Mouse (Mus musculus): Measurements from ENCODE around the gene Thap3. TPM values are rescaled to one million over a fixed set of nuclear protein-coding genes. Genes with fewer than 3 reads are reported as not detected.

Thap3 gene
- polyA plus RNA-seq, 1 experiment from 2014 or later = 29.5 TPM

DNA sequence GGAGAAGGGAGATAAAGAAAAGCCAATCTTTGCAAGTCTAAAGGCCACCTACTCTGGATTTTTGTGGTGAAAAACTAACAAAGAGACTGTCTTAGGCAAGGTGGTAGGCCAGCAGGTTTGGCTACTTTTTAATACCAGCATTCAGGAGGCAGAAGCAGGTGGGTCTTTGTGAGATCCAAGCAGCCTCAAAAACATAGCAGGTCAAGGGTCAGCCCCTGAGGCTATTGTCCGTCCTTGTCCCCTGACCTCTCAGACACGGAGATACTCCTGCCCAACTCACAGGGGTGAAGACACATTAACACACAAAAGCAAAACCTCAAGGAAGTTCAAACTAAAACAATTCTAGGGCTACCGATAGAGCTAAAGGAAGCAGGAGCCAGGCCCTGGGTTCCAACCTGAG lies 18.0 kb upstream of the Thap3 start:
- DNase-seq (ENCODE audit: low spot score) (no peak), ATAC-seq (ENCODE audit: insufficient number of reproducible peaks, low FRiP score, low TSS enrichment, low read depth) (no peak)
- peaks cover 27% of the 10 kb centered on the region for H3K4me1 ChIP-seq (ENCODE audit: control insufficient read depth, insufficient read depth, low read length)
- H3K4me2 ChIP-seq (ENCODE audit: low read depth, severe bottlenecking) = no peak overlapping the region
- H3K9me3 ChIP-seq (ENCODE audit: control insufficient read depth, low read length) = no peaks in the 10 kb centered on the region
- 0 out of 2 replicates have a peak, but pooled peaks cover 3% of the 10 kb centered on the region for H3K27me3 ChIP-seq (ENCODE audit: control insufficient read depth, insufficient read depth, low read length)
- 40% methylated on average over 3 of the region's 3 CpGs for WGBS
- H3K9ac ChIP-seq (ENCODE audit: low read length) = no peak overlapping the region
- no peaks in the 10 kb centered on the region for H3K36me3 ChIP-seq (ENCODE audit: control insufficient read depth, insufficient read depth, low read length)
- no peak overlapping the region for H3K4me3 ChIP-seq (ENCODE audit: low read depth, low read length)
- no peak overlapping the region for H3K27ac ChIP-seq (replicated peaks; ENCODE audit: low read depth, low read length)

DNA sequence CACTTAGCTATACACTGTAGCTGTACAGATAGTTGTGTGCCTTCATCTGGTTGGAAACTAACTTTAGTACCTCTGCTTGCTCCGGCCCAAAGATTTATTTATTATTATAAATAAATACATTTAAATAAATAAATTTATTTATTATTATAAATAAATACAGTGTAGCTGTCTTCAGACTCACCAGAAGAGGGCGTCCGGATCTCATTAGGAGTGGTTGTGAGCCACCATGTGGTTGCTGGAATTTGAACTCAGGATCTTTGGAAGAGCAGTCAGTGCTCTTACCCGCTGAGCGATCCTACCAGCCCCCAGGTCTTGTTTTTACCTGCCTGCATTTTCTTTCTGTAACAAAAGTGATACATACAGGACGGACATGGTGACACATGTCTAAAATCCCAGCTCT lies 17.3 kb upstream of the Thap3 start:
- DNase-seq (ENCODE audit: low spot score) (no peak), ATAC-seq (ENCODE audit: insufficient number of reproducible peaks, low FRiP score, low TSS enrichment, low read depth) (no peak)
- WGBS = 80% methylated on average over 6 of the region's 6 CpGs
- H3K9me3 ChIP-seq (ENCODE audit: control insufficient read depth, low read length) = no peaks in the 10 kb centered on the region
- 0 out of 2 replicates have a peak, but pooled peaks cover 3% of the 10 kb centered on the region for H3K27me3 ChIP-seq (ENCODE audit: control insufficient read depth, insufficient read depth, low read length)
- H3K9ac ChIP-seq (ENCODE audit: low read length) = no peak overlapping the region
- no peak overlapping the region for H3K4me3 ChIP-seq (ENCODE audit: low read depth, low read length)
- no peak overlapping the region for H3K27ac ChIP-seq (replicated peaks; ENCODE audit: low read depth, low read length)
- H3K4me1 ChIP-seq (ENCODE audit: control insufficient read depth, insufficient read depth, low read length) = peaks cover 27% of the 10 kb centered on the region
- H3K4me2 ChIP-seq (ENCODE audit: low read depth, severe bottlenecking) = no peak overlapping the region
- H3K36me3 ChIP-seq (ENCODE audit: control insufficient read depth, insufficient read depth, low read length) = no peaks in the 10 kb centered on the region

GRCm38 (mm10) chr4:152002063-152002462 lies 13.3 kb upstream of the Thap3 start:
- no peak overlapping the region for H3K4me2 ChIP-seq (ENCODE audit: low read depth, severe bottlenecking)
- peaks cover 2% of the 10 kb centered on the region; the same call in 1 of the 2 replicates for H3K4me1 ChIP-seq (ENCODE audit: control insufficient read depth, insufficient read depth, low read length)
- H3K9ac ChIP-seq (ENCODE audit: low read length) = no peak overlapping the region
- H3K36me3 ChIP-seq (ENCODE audit: control insufficient read depth, insufficient read depth, low read length) = no peaks in the 10 kb centered on the region
- no peaks in the 10 kb centered on the region for H3K9me3 ChIP-seq (ENCODE audit: control insufficient read depth, low read length)
- DNase-seq (ENCODE audit: low spot score) (no peak), ATAC-seq (ENCODE audit: insufficient number of reproducible peaks, low FRiP score, low TSS enrichment, low read depth) (no peak)
- H3K4me3 ChIP-seq (ENCODE audit: low read depth, low read length) = no peak overlapping the region
- no peaks in the 10 kb centered on the region for H3K27me3 ChIP-seq (ENCODE audit: control insufficient read depth, insufficient read depth, low read length)
- no peak overlapping the region for H3K27ac ChIP-seq (replicated peaks; ENCODE audit: low read depth, low read length)
- 95% methylated on average over 3 of the region's 3 CpGs for WGBS

- ATAC-seq (ENCODE audit: insufficient number of reproducible peaks, low FRiP score, low TSS enrichment, low read depth) (no peak), DNase-seq (ENCODE audit: low spot score) (no peak)
- no peaks in the 10 kb centered on the region for H3K36me3 ChIP-seq (ENCODE audit: control insufficient read depth, insufficient read depth, low read length)
- no peaks in the 10 kb centered on the region for H3K9me3 ChIP-seq (ENCODE audit: control insufficient read depth, low read length)
- WGBS = 70% methylated on average over 4 of the region's 4 CpGs
- H3K4me1 ChIP-seq (ENCODE audit: control insufficient read depth, insufficient read depth, low read length) = no peaks in the 10 kb centered on the region
- H3K9ac ChIP-seq (ENCODE audit: low read length) = no peak overlapping the region
- no peak overlapping the region for H3K4me2 ChIP-seq (ENCODE audit: low read depth, severe bottlenecking)
- no peak overlapping the region for H3K4me3 ChIP-seq (ENCODE audit: low read depth, low read length)
- H3K27ac ChIP-seq (replicated peaks; ENCODE audit: low read depth, low read length) = no peak overlapping the region
- H3K27me3 ChIP-seq (ENCODE audit: control insufficient read depth, insufficient read depth, low read length) = no peaks in the 10 kb centered on the region
Measured at GRCm38 (mm10) chr4:152001335-152001734, 12.5 kb upstream of the Thap3 start.

DNA sequence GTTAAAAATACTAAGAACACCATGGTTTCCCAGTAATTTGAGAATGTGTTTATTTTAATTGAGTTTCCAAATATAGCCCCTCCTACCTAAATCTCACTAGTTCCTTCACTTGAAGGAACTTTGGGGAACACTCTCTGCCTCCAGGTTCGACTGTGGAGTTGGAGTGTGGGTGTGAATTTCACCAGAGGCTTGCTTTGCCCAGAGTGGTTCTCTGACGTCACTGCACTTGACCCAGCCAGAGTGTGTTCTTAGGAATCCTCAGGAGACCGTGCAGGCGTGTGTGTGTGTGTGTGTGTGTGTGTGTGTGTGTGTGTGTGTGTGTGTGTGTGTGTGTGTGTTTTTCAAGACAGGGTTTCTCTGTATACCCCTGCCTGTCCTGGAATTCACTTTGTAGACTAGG lies 12.1 kb upstream of the Thap3 start:
- H3K4me1 ChIP-seq (ENCODE audit: control insufficient read depth, insufficient read depth, low read length) = no peaks in the 10 kb centered on the region
- no peak overlapping the region for H3K4me2 ChIP-seq (ENCODE audit: low read depth, severe bottlenecking)
- 48% methylated on average over 4 of the region's 4 CpGs for WGBS
- H3K4me3 ChIP-seq (ENCODE audit: low read depth, low read length) = no peak overlapping the region
- H3K9ac ChIP-seq (ENCODE audit: low read length) = no peak overlapping the region
- DNase-seq (ENCODE audit: low spot score) (no peak), ATAC-seq (ENCODE audit: insufficient number of reproducible peaks, low FRiP score, low TSS enrichment, low read depth) (no peak)
- H3K27me3 ChIP-seq (ENCODE audit: control insufficient read depth, insufficient read depth, low read length) = no peaks in the 10 kb centered on the region
- no peaks in the 10 kb centered on the region for H3K36me3 ChIP-seq (ENCODE audit: control insufficient read depth, insufficient read depth, low read length)
- H3K9me3 ChIP-seq (ENCODE audit: control insufficient read depth, low read length) = no peaks in the 10 kb centered on the region
- H3K27ac ChIP-seq (replicated peaks; ENCODE audit: low read depth, low read length) = no peak overlapping the region

- Histone ChIP-seq H3K27me3 (ENCODE audit: control insufficient read depth, insufficient read depth, low read length) (no peaks in the 10 kb centered on the region), H3K27ac (replicated peaks; ENCODE audit: low read depth, low read length) (no peak overlapping the region), H3K36me3 (ENCODE audit: control insufficient read depth, insufficient read depth, low read length) (no peaks in the 10 kb centered on the region), H3K9ac (ENCODE audit: low read length) (no peak overlapping the region), H3K9me3 (ENCODE audit: control insufficient read depth, low read length) (no peaks in the 10 kb centered on the region), H3K4me3 (ENCODE audit: low read depth, low read length) (no peak overlapping the region), H3K4me1 (ENCODE audit: control insufficient read depth, insufficient read depth, low read length) (peaks cover under 1% of the 10 kb centered on the region; the same call in 1 of the 2 replicates), H3K4me2 (ENCODE audit: low read depth, severe bottlenecking) (no peak overlapping the region)
- ATAC-seq (ENCODE audit: insufficient number of reproducible peaks, low FRiP score, low TSS enrichment, low read depth) (no peak), DNase-seq (ENCODE audit: low spot score) (no peak)
- WGBS = 64% methylated on average over 3 of the region's 3 CpGs
Measured at GRCm38 (mm10) chr4:151999481-151999880, 10.7 kb upstream of the Thap3 start.

- Histone ChIP-seq H3K4me3 (ENCODE audit: low read depth, low read length) (no peak overlapping the region), H3K36me3 (ENCODE audit: control insufficient read depth, insufficient read depth, low read length) (no peaks in the 10 kb centered on the region; the same call in 1 of the 2 replicates), H3K27me3 (ENCODE audit: control insufficient read depth, insufficient read depth, low read length) (no peaks in the 10 kb centered on the region), H3K4me1 (ENCODE audit: control insufficient read depth, insufficient read depth, low read length) (peaks cover 8% of the 10 kb centered on the region), H3K4me2 (ENCODE audit: low read depth, severe bottlenecking) (peak overlapping the region; percentile 78; the same call in 1 of the 2 replicates), H3K9ac (ENCODE audit: low read length) (no peak overlapping the region), H3K27ac (replicated peaks; ENCODE audit: low read depth, low read length) (no peak overlapping the region), H3K9me3 (ENCODE audit: control insufficient read depth, low read length) (no peaks in the 10 kb centered on the region)
- ATAC-seq (ENCODE audit: insufficient number of reproducible peaks, low FRiP score, low TSS enrichment, low read depth) (no peak), DNase-seq (ENCODE audit: low spot score) (no peak)
- WGBS = 63% methylated on average over 3 of the region's 3 CpGs
Measured at GRCm38 (mm10) chr4:151997701-151998100, 8.9 kb upstream of the Thap3 start.

DNA sequence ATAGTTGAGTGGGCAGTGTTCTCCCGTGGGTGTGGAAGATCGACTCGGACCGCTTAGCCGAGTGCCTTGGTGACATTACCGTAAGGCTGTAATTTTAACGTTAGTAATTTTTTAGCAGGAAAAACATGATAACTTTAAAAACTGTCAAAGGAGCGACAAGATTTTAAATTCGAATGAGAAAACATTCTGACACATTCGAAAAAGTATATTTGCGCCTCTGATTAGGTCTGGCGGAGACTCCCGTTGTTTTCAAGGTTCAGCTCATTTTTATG lies 8.1 kb upstream of the Thap3 start:
- Histone ChIP-seq H3K36me3 (ENCODE audit: control insufficient read depth, insufficient read depth, low read length) (peaks cover 4% of the 10 kb centered on the region), H3K27ac (replicated peaks; ENCODE audit: low read depth, low read length) (peak overlapping the region; percentile 70; the same call in 1 of the 2 replicates), H3K4me3 (ENCODE audit: low read depth, low read length) (peak overlapping the region; percentile 98), H3K4me2 (ENCODE audit: low read depth, severe bottlenecking) (peak overlapping the region; percentile 78), H3K9me3 (ENCODE audit: control insufficient read depth, low read length) (no peaks in the 10 kb centered on the region), H3K27me3 (ENCODE audit: control insufficient read depth, insufficient read depth, low read length) (no peaks in the 10 kb centered on the region), H3K4me1 (ENCODE audit: control insufficient read depth, insufficient read depth, low read length) (peaks cover 8% of the 10 kb centered on the region), H3K9ac (ENCODE audit: low read length) (peak overlapping the region; percentile 49)
- ATAC-seq (ENCODE audit: insufficient number of reproducible peaks, low FRiP score, low TSS enrichment, low read depth) = no peak
- no peak for DNase-seq (ENCODE audit: low spot score)
- 4% methylated on average over 13 of the region's 13 CpGs for WGBS

GRCm38 (mm10) chr4:151996173-151996950 lies 7.6 kb upstream of the Thap3 start, which contains the start of gene Phf13:
Gene Phf13, minus strand, starts transcription at chr4:151996258.
- Histone ChIP-seq H3K9ac (ENCODE audit: low read length) (peak within 1 kb of the TSS; percentile 89), H3K27me3 (ENCODE audit: control insufficient read depth, insufficient read depth, low read length) (no peaks in the 10 kb centered on the region), H3K4me2 (ENCODE audit: low read depth, severe bottlenecking) (peak within 1 kb of the TSS; percentile 78), H3K4me3 (ENCODE audit: low read depth, low read length) (peak within 1 kb of the TSS; percentile 98), H3K36me3 (ENCODE audit: control insufficient read depth, insufficient read depth, low read length) (peaks cover 7% of the 10 kb centered on the region), H3K4me1 (ENCODE audit: control insufficient read depth, insufficient read depth, low read length) (peaks cover 8% of the 10 kb centered on the region), H3K9me3 (ENCODE audit: control insufficient read depth, low read length) (no peaks in the 10 kb centered on the region), H3K27ac (replicated peaks; ENCODE audit: low read depth, low read length) (peak within 1 kb of the TSS; percentile 70)
- WGBS = under 1% methylated on average over 75 of the region's 94 CpGs
- peak; percentile 97 for ATAC-seq (ENCODE audit: insufficient number of reproducible peaks, low FRiP score, low TSS enrichment, low read depth)
- peak; percentile 100 for DNase-seq (ENCODE audit: low spot score)

Measured in limb, embryonic 11.5 days (tissue).